Mouse (Mus musculus) lung, embryonic 16.5 days (tissue): ENCODE data around the gene Tgfb3. TPM values are rescaled to one million over a fixed set of nuclear protein-coding genes. Genes with fewer than 3 reads are reported as not detected.

Experiments used
- ATAC-seq: fragments of 200-750 bp; cut with Nextera tagmentation; 2 replicates; pipeline ENCODE4 v1.8.0; 2017; ENCODE audit warnings: low read depth, mild to moderate bottlenecking, moderate library complexity
- H3K27ac ChIP-seq: fragments of 300-500 bp; sonication (generic); 2 replicates; pipeline ENCODE4 v1.5.1; 2014; ENCODE audit warnings: mild to moderate bottlenecking, control low read depth, low read length
- H3K27me3 ChIP-seq: fragments of 300-500 bp; sonication (generic); 2 replicates; pipeline ENCODE4 v1.6.1; 2014; ENCODE audit warnings: low read depth, low read length, mixed read lengths; ENCODE audit not compliant: control insufficient read depth, insufficient read depth
- H3K36me3 ChIP-seq: fragments of 300-500 bp; sonication (generic); 2 replicates; pipeline ENCODE4 v1.6.1; 2014; ENCODE audit warnings: low read length; ENCODE audit not compliant: control insufficient read depth, insufficient read depth
- H3K4me1 ChIP-seq: fragments of 300-500 bp; sonication (generic); replicated peaks from 2 replicates; pipeline ENCODE4 v1.6.1; 2014; ENCODE audit warnings: low read length, mixed read lengths; ENCODE audit not compliant: control insufficient read depth, insufficient read depth
- H3K4me2 ChIP-seq: fragments of 300-500 bp; sonication (generic); 2 replicates; pipeline ENCODE4 v1.6.1; 2014; ENCODE audit warnings: low read depth, low read length, control low read depth
- H3K4me3 ChIP-seq: fragments of 300-500 bp; sonication (generic); 2 replicates; pipeline ENCODE4 v1.5.1; 2014; ENCODE audit warnings: mild to moderate bottlenecking, low read length, control low read depth
- H3K9ac ChIP-seq: fragments of 300-500 bp; sonication (generic); 2 replicates; pipeline ENCODE4 v1.6.1; 2014; ENCODE audit warnings: low read length, control low read depth
- H3K9me3 ChIP-seq: fragments of 300-500 bp; sonication (generic); 2 replicates; pipeline ENCODE4 v1.6.1; 2016; ENCODE audit warnings: low read length; ENCODE audit not compliant: control insufficient read depth
- WGBS: fragments of 180-500 bp; shearing (Covaris S2); extraction: QIAGEN DNeasy Blood & Tissue Kit; methylation state at CpG from one replicate; pipeline ENCODE4 v1.1.7; 2014; 5-methylcytosine and 5-hydroxymethylcytosine counted together
- polyA plus RNA-seq: library from polyadenylated mRNA; unstranded; fragments of >200 nt; fragmentation: Nextera tagmentation; extraction: Ambion mirVana; gene quantifications from 2 replicates; pipeline ENCODE4 v1.2.1, GENCODE M21; 2015

The Tgfb3 gene
- polyA plus RNA-seq, 1 experiment from 2014 or later, result 50.3 TPM

GRCm38 (mm10) chr12:86027747-86028146, 51.1 kb downstream of the Tgfb3 start:
- Histone ChIP-seq H3K4me1 (peaks cover 20% of the 10 kb centered on the region), H3K4me2 (no peak overlapping the region), H3K9me3 (no peaks in the 10 kb centered on the region), H3K4me3 (no peak overlapping the region), H3K27me3 (no peaks in the 10 kb centered on the region), H3K27ac (no peak overlapping the region), H3K9ac (no peak overlapping the region), H3K36me3 (no peaks in the 10 kb centered on the region)
- WGBS, result 79% methylated on average over 1 of the region's 1 CpGs
- no peak for ATAC-seq

GRCm38 (mm10) chr12:86027000-86027399, 51.8 kb downstream of the Tgfb3 start:
- H3K9ac ChIP-seq, result no peak overlapping the region
- H3K9me3 ChIP-seq, result no peaks in the 10 kb centered on the region
- H3K27ac ChIP-seq, result no peak overlapping the region
- no peak; the same call in 1 of the 2 replicates for ATAC-seq
- H3K4me3 ChIP-seq, result no peak overlapping the region
- 49% methylated on average over 5 of the region's 5 CpGs for WGBS
- no peak overlapping the region for H3K4me2 ChIP-seq
- peaks cover 24% of the 10 kb centered on the region for H3K4me1 ChIP-seq
- no peaks in the 10 kb centered on the region for H3K27me3 ChIP-seq
- H3K36me3 ChIP-seq, result no peaks in the 10 kb centered on the region

DNA sequence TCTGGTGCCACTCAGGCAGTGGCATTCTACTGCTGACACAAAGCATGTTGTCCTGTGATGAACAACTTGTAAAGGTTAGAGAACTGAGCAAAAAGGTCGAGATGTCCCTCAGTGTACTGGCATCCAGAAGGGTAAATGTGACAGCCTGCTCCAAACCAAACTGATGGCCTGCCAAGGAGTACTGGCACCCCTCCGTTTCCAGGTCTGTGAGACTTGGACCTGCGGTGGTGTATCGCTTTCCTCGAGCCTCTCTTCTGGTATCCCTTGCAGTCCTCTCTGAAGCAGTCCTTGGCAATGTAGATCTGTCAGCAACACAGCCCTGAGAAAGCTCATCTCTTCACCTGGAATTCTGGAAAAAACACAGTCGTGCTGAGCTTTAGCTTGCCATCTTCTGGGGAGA, 53.4 kb downstream of the Tgfb3 start:
- no peak for ATAC-seq
- Histone ChIP-seq H3K9ac (no peak overlapping the region), H3K36me3 (no peaks in the 10 kb centered on the region), H3K4me3 (no peak overlapping the region), H3K9me3 (no peaks in the 10 kb centered on the region), H3K27ac (no peak overlapping the region), H3K4me2 (no peak overlapping the region), H3K4me1 (peaks cover 35% of the 10 kb centered on the region), H3K27me3 (no peaks in the 10 kb centered on the region)
- 86% methylated on average over 6 of the region's 6 CpGs for WGBS

- Histone ChIP-seq H3K4me2 (no peak overlapping the region), H3K27me3 (no peaks in the 10 kb centered on the region), H3K27ac (peak overlapping the region; percentile 75), H3K4me3 (no peak overlapping the region), H3K9ac (no peak overlapping the region), H3K36me3 (no peaks in the 10 kb centered on the region), H3K9me3 (no peaks in the 10 kb centered on the region), H3K4me1 (peaks cover 35% of the 10 kb centered on the region)
- no peak for ATAC-seq
- 57% methylated on average over 4 of the region's 4 CpGs for WGBS
These were observed 54.4 kb downstream of the Tgfb3 start for GRCm38 (mm10) chr12:86024426-86024825.

DNA sequence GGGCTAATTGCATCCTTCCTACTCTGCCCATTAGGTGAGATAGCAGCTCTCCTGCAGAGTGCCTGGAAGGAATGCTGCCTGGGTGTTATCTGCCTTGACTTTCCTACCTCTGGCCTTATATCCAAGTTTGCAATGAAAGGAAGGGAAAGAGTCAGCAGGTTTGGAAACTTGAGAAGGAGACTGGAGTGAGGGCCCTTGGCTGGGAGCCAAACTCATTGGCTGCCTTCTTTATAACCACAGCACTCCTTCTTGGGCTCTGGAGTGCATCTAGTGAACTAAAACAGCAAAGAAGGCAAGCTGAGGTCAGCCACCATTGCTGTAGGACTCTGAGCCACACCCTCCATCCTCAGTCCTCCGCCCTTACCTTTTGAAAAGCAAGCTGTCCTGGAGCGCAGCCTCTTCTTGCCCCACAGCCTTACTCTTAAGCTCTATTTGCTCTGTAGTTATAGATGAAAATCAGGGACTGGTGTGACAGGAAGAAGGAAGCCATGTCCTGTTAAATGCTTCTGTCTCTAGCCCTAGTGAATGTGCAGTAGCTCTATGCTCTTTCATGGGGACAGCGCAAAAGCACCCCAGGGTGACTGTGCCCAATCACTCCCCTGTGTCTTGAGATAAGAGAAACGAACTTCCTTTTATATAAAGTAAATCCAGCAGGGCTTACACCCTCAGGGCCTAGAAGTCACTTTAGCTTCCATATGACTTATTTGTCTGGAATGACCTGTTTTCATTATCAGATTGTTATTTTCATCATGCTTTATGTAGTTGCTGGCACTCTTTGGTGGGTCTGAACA, 55.6 kb downstream of the Tgfb3 start:
- Histone ChIP-seq H3K4me1 (peaks cover 35% of the 10 kb centered on the region), H3K9me3 (no peaks in the 10 kb centered on the region), H3K4me2 (no peak overlapping the region), H3K27ac (peak overlapping the region; percentile 75), H3K27me3 (no peaks in the 10 kb centered on the region), H3K4me3 (no peak overlapping the region), H3K9ac (no peak overlapping the region), H3K36me3 (no peaks in the 10 kb centered on the region)
- WGBS, result 54% methylated on average over 4 of the region's 4 CpGs
- peak; percentile 88 for ATAC-seq

GRCm38 (mm10) chr12:86022282-86022984, 56.4 kb downstream of the Tgfb3 start:
- Histone ChIP-seq H3K4me3 (no peak overlapping the region), H3K9ac (no peak overlapping the region), H3K4me2 (no peak overlapping the region), H3K4me1 (peaks cover 35% of the 10 kb centered on the region), H3K9me3 (no peaks in the 10 kb centered on the region), H3K27ac (peak overlapping the region; percentile 75), H3K36me3 (no peaks in the 10 kb centered on the region), H3K27me3 (no peaks in the 10 kb centered on the region)
- WGBS, result 39% methylated on average over 9 of the region's 9 CpGs
- ATAC-seq, result peak; percentile 22; the same call in 1 of the 2 replicates

GRCm38 (mm10) chr12:86021583-86021982, 57.3 kb downstream of the Tgfb3 start:
- Histone ChIP-seq H3K4me3 (no peak overlapping the region), H3K4me2 (no peak overlapping the region), H3K27ac (peak overlapping the region; percentile 24; the same call in 1 of the 2 replicates), H3K9me3 (no peaks in the 10 kb centered on the region), H3K4me1 (peaks cover 32% of the 10 kb centered on the region), H3K9ac (no peak overlapping the region), H3K36me3 (no peaks in the 10 kb centered on the region), H3K27me3 (no peaks in the 10 kb centered on the region)
- no peak for ATAC-seq
- WGBS, result 48% methylated on average over 6 of the region's 6 CpGs

- Histone ChIP-seq H3K4me1 (peaks cover 15% of the 10 kb centered on the region), H3K27me3 (no peaks in the 10 kb centered on the region), H3K36me3 (no peaks in the 10 kb centered on the region), H3K4me2 (no peak overlapping the region), H3K9ac (no peak overlapping the region), H3K9me3 (no peaks in the 10 kb centered on the region), H3K4me3 (no peak overlapping the region), H3K27ac (no peak overlapping the region)
- no peak for ATAC-seq
- WGBS, result 58% methylated on average over 5 of the region's 5 CpGs
These were observed 61.5 kb downstream of the Tgfb3 start for GRCm38 (mm10) chr12:86017360-86017759.

- no peaks in the 10 kb centered on the region for H3K27me3 ChIP-seq
- H3K4me1 ChIP-seq, result no peaks in the 10 kb centered on the region; the same call in 1 of the 2 replicates
- no peak overlapping the region for H3K27ac ChIP-seq
- no peak overlapping the region for H3K4me2 ChIP-seq
- no peaks in the 10 kb centered on the region for H3K36me3 ChIP-seq
- WGBS, result 75% methylated on average over 2 of the region's 2 CpGs
- ATAC-seq, result no peak
- H3K9me3 ChIP-seq, result no peaks in the 10 kb centered on the region
- no peak overlapping the region for H3K9ac ChIP-seq
- H3K4me3 ChIP-seq, result no peak overlapping the region
These were observed 63.7 kb downstream of the Tgfb3 start for GRCm38 (mm10) chr12:86015114-86015513.
